Mouse (Mus musculus) spleen, adult 2 months (tissue): ENCODE data around the gene Hist1h2bn. TPM values are rescaled to one million over a fixed set of nuclear protein-coding genes. Genes with fewer than 3 reads are reported as not detected.
"Not testable (repeated sequence)": the region's sequence is repeated elsewhere in the genome, so short reads cannot be mapped to it uniquely, and the experiment has no call there.

Experiments
- DNase-seq, 2 experiments: peaks; one replicate each; pipeline versions ENCODE4 v3.0.0 to v3.0.0-alpha.2; 2012 to 2021; ENCODE audit warnings: low spot score in 2 of 2, low read depth in 1 of 2
- H3K27ac ChIP-seq: fragments of 200-500 bp; 2 replicates; pipeline ENCODE4 v1.5.1; 2012; ENCODE audit warnings: low read length, inconsistent platforms; ENCODE audit not compliant: insufficient read depth
- H3K27me3 ChIP-seq: fragments of 200-500 bp; 2 replicates; pipeline ENCODE4 v1.6.1; 2012; ENCODE audit warnings: mild to moderate bottlenecking, moderate library complexity, low read length, inconsistent platforms; ENCODE audit not compliant: control insufficient read depth, insufficient read depth
- H3K36me3 ChIP-seq: fragments of 200-500 bp; 2 replicates; pipeline ENCODE4 v1.6.1; 2012; ENCODE audit warnings: mild to moderate bottlenecking, low read length, inconsistent platforms; ENCODE audit not compliant: control insufficient read depth, insufficient read depth
- H3K4me1 ChIP-seq: fragments of 200-500 bp; 2 replicates; pipeline ENCODE4 v1.6.1; 2011; ENCODE audit warnings: inconsistent platforms; ENCODE audit not compliant: control insufficient read depth, insufficient read depth, insufficient read length
- H3K4me3 ChIP-seq: fragments of 200-500 bp; 2 replicates; pipeline ENCODE4 v1.5.1; 2011; ENCODE audit warnings: mild to moderate bottlenecking, inconsistent platforms; ENCODE audit not compliant: insufficient read depth, insufficient read length; ENCODE audit errors: extremely low read depth
- CTCF ChIP-seq: fragments of 200-500 bp; IDR thresholded peaks from 2 replicates; pipeline ENCODE4 v1.5.1; 2011; ENCODE audit warnings: mild to moderate bottlenecking, inconsistent platforms; ENCODE audit not compliant: insufficient read depth, insufficient read length, insufficient replicate concordance; ENCODE audit errors: extremely low read depth
- POLR2A ChIP-seq: fragments of 200-500 bp; IDR thresholded peaks from 2 replicates; pipeline ENCODE4 v1.6.1; 2011; ENCODE audit warnings: low read depth, low read length, inconsistent platforms
- WGBS: fragments of 180-500 bp; shearing (Covaris S2); methylation state at CpG from one replicate; pipeline ENCODE4 v1.1.7; 2018; 5-methylcytosine and 5-hydroxymethylcytosine counted together
- polyA plus RNA-seq: library from polyadenylated mRNA; depleted of rRNA; stranded (reverse); fragments of >200 nt; gene quantifications from 2 replicates; pipeline ENCODE4 v1.2.3, GENCODE M21; 2012

The Hist1h2bn gene
- polyA plus RNA-seq, 1 experiment, result 29.0 TPM

DNA sequence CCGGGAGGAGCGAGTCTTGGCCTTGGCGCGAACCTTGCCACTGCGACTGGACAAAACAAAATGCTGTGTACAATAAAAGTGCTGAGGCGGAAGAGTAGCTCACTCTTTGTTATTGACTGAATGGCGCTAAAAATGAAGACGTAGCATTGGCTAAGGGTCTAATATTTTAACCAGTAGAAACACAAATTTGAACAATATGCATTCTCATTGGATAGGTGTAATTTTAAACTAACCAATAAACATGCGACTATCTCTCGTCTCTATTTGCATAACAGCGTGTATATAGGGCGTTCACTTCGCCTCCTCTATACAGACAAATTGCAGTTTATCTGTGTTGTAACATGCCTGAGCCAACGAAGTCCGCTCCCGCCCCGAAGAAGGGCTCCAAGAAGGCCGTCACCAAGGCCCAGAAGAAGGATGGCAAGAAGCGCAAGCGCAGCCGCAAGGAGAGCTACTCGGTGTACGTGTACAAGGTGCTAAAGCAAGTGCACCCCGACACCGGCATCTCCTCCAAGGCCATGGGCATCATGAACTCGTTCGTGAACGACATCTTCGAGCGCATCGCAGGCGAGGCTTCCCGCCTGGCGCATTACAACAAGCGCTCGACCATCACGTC, 32.1 kb upstream of the Hist1h2bn start, which contains the start of gene Hist1h2bm:
Gene Hist1h2bm (plus strand): TSS at position 288 of the 616 bp plus-strand sequence.
- Histone ChIP-seq H3K27ac (peak within 1 kb of the TSS; percentile 85), H3K4me3 (peak within 1 kb of the TSS; percentile 66)
- not testable (repeated sequence) for H3K36me3 ChIP-seq, H3K4me1 ChIP-seq, H3K27me3 ChIP-seq
- DNase-seq, result peak; percentile 29 to 84
- under 1% methylated on average over 37 of the region's 37 CpGs for WGBS
- peak; percentile 37 for TF ChIP-seq POLR2A

DNA sequence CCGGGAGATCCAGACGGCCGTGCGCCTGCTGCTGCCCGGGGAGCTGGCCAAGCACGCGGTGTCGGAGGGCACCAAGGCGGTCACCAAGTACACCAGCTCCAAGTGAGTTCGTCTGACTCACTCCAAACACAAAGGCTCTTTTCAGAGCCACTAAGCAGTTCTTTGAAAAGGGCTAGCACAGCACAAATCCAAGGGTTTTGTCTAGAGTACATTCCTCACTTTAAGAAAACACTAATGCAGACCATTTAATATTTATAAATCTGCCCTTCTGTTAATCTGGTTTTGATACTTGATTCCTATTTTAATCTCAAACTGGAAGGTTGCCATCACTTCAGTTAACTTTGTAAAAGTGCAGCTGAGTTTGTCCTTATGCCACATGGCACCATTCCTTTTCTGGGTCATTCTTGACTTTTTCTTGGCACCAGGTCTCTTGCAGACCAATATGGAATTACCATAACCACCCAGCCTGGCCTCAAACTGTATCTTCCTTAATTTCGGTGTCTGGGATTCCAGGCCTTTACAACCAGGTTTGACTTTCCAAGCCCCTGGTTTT, 31.5 kb upstream of the Hist1h2bn start:
- Histone ChIP-seq H3K27ac (peak overlapping the region; percentile 83; the same call in 1 of the 2 replicates), H3K36me3 (no peaks in the 10 kb centered on the region), H3K4me1 (peaks cover 9% of the 10 kb centered on the region), H3K27me3 (no peaks in the 10 kb centered on the region), H3K4me3 (peak overlapping the region; percentile 58; the same call in 1 of the 2 replicates)
- no peak for TF ChIP-seq CTCF
- TF ChIP-seq POLR2A, result no peak
- DNase-seq, result no peak
- 7% methylated on average over 11 of the region's 11 CpGs for WGBS

DNA sequence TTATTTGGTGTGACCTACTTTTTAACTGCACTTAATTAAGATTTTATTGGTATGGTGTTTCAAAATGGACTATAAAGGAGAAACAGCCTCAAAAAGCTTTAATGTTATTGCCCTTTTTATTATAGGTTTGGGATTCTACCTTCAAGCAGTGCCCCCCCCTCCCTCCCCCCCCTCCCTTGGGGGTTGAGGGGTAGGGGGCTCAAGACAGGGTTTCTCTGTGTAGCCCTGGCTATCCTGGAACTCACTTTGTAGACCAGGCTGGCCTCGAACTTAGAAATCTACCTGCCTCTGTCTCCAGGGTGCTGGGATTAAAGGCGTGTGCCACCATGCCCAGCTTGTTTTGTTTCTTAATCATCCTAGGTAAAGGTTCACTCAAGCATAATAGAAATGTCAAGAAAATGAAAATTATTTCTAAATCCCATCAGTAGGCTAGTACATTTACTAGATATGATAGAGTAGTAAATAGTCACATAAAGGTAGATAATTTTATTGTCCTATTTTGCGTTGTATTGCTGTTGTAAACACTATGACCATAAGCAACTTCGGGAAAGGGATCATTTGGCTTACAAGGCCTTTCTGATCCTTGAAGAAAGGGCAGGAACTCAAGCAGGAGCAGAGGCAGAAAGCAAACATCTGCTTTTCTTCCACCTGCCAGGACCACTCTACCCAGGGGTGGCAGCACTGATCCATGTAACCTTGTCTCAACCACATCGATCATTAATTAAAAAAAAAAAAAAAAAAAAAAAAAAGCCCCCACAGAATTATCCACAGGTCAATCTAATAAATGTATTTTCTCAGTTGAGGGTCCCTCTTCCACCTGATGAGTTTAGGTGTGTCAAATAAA, 30.7 kb upstream of the Hist1h2bn start:
- Histone ChIP-seq H3K4me3 (no peak overlapping the region), H3K27me3 (no peaks in the 10 kb centered on the region), H3K36me3 (no peaks in the 10 kb centered on the region), H3K4me1 (peaks cover 6% of the 10 kb centered on the region; the same call in 1 of the 2 replicates), H3K27ac (no peak overlapping the region)
- WGBS, result 55% methylated on average over 5 of the region's 5 CpGs
- DNase-seq, result no peak
- TF ChIP-seq CTCF (no peak), POLR2A (no peak)

DNA sequence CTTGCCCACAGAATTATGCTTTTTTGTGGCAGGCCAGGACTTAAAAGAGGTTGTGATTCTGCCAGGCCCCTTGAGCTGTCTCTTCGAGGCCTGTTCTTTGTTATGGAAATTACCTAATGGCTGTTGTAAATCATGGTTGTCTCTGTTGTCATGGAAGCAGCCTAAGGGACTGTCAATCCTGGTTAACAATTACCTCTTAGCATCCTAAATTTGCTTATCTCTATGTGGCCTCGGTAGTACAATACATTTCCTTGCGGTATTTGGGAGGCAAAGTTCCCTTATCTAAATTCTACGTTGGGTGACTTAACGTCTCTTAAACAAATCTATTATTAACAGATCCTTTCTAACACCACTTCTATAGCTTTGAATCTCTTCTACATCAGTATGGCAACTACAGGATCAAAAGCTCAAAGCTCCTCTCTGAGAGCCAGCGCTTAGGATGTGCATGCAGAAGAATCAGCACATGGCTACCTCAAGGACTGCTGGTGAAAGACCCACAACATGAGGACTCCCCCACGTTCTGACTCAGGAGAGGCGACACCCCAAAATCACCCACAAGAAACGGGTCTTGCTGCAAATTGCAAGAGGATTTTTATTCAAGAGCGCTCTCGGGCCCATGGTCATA, 25.9 kb upstream of the Hist1h2bn start:
- 86% methylated on average over 11 of the region's 11 CpGs for whole genome bisulfite sequencing
- no peak overlapping the region for H3K4me3 ChIP-seq

DNA sequence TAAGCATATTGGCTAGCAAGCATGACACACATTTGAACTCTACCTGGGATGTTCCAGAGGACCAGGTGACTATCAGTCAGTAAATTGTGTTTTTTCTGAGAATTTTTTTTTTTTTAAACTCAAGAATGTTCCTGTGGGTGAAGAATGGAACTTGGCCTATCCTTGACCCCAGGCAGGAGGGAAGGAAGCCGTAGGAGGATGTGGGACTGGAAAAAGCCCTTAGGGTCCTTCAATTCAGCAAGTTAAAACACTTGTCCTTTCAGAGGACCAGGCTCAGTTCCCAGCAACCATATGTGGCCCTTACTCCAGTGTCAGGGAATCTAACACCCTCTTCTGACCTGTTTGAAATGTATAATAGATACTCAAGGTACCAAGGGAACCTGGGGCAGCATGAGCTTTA, 24.4 kb upstream of the Hist1h2bn start:
- 63% methylated on average over 1 of the region's 1 CpGs for WGBS
- Histone ChIP-seq H3K27me3 (no peaks in the 10 kb centered on the region), H3K27ac (no peak overlapping the region), H3K4me3 (no peak overlapping the region), H3K4me1 (no peaks in the 10 kb centered on the region), H3K36me3 (no peaks in the 10 kb centered on the region)
- TF ChIP-seq POLR2A, result no peak
- TF ChIP-seq CTCF, result no peak
- DNase-seq, result no peak

More for the DNA sequence above, 25.9 kb upstream of the Hist1h2bn start:
- Histone ChIP-seq H3K4me1 (no peaks in the 10 kb centered on the region), H3K36me3 (no peaks in the 10 kb centered on the region), H3K27me3 (no peaks in the 10 kb centered on the region), H3K27ac (no peak overlapping the region)
- DNase-seq, result no peak
- TF ChIP-seq POLR2A (no peak), CTCF (no peak)

DNA sequence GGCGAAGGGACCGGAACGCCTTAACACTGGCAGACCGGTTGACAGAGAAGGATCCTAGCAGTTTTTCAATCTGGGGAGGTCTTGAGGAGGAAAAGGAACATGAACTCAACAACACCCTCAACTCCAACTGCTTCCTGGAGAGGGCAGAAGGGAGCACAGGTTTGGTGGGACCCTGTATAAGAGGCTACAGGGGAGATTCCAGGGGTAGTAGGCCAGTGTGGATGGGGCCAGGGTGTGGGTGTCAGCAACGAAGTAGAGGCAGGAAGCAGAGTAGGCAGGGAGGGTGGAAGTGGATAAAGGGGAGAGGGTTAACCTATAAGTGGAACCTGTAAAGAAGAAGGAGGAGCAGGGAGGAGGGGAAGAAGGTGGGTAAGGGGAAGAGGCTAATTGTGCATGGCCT, 20.5 kb upstream of the Hist1h2bn start:
- H3K4me1 ChIP-seq, result no peaks in the 10 kb centered on the region
- WGBS, result 87% methylated on average over 5 of the region's 5 CpGs
- TF ChIP-seq CTCF (no peak), POLR2A (no peak)
- no peak for DNase-seq
- H3K36me3 ChIP-seq, result no peaks in the 10 kb centered on the region
- no peak overlapping the region for H3K4me3 ChIP-seq
- H3K27me3 ChIP-seq, result no peaks in the 10 kb centered on the region
- H3K27ac ChIP-seq, result no peak overlapping the region
